Mouse (Mus musculus) liver, embryonic 14.5 days (tissue): ENCODE results near the gene Rbm18. TPM values are rescaled to one million over a fixed set of nuclear protein-coding genes. Genes with fewer than 3 reads are reported as not detected.

ENCODE experiments used
- ATAC-seq: fragments of 200-750 bp; cut with Nextera tagmentation; 2 replicates; pipeline ENCODE4 v1.8.0; 2017; ENCODE audit warnings: moderate number of reproducible peaks, mild to moderate bottlenecking, moderate library complexity; ENCODE audit not compliant: insufficient read depth
- DNase-seq, 3 experiments: peaks; one replicate each; pipeline ENCODE4 v3.0.0-alpha.2; 2012 to 2013; ENCODE audit warnings: low read depth in 3 of 3, low spot score in 3 of 3
- H3K27ac ChIP-seq: fragments of 300-500 bp; sonication (generic); 2 replicates; pipeline ENCODE4 v1.5.1; 2014; ENCODE audit warnings: moderate library complexity, mild to moderate bottlenecking, control low read depth, inconsistent platforms
- H3K27me3 ChIP-seq: fragments of 300-500 bp; sonication (generic); 2 replicates; pipeline ENCODE4 v1.6.1; 2014; ENCODE audit warnings: mild to moderate bottlenecking, low read length, moderate library complexity; ENCODE audit not compliant: control insufficient read depth, insufficient read depth
- H3K36me3 ChIP-seq: fragments of 300-500 bp; sonication (generic); replicated peaks from 2 replicates; pipeline ENCODE4 v1.6.1; 2014; ENCODE audit warnings: low read depth; ENCODE audit not compliant: control insufficient read depth, insufficient read depth
- H3K4me1 ChIP-seq, 2 experiments: fragments of 200-500 bp in 1 of 2; fragments of 300-500 bp in 1 of 2; sonication (generic) in 1 of 2; replicated peaks; 2 replicates each; pipeline ENCODE4 v1.6.1; 2012 to 2014; ENCODE audit warnings: antibody characterized with exemption in 1 of 2, inconsistent platforms in 1 of 2, low read length in 1 of 2; ENCODE audit not compliant: control insufficient read depth in 2 of 2, insufficient read depth in 2 of 2
- H3K4me2 ChIP-seq: fragments of 300-500 bp; sonication (generic); 2 replicates; pipeline ENCODE4 v1.6.1; 2014; ENCODE audit warnings: low read depth, mild to moderate bottlenecking, control low read depth, moderate library complexity
- H3K4me3 ChIP-seq, 2 experiments: fragments of 200-500 bp in 1 of 2; fragments of 300-500 bp in 1 of 2; sonication (generic) in 1 of 2; 2 replicates each; pipeline ENCODE4 v1.5.1; 2012 to 2014; ENCODE audit warnings: low read depth in 2 of 2, low read length in 2 of 2, mild to moderate bottlenecking in 2 of 2, control low read depth in 1 of 2, inconsistent platforms in 1 of 2, moderate library complexity in 1 of 2; ENCODE audit not compliant: insufficient read depth in 1 of 2
- H3K9ac ChIP-seq: fragments of 300-500 bp; sonication (generic); replicated peaks from 2 replicates; pipeline ENCODE4 v1.6.1; 2014; ENCODE audit warnings: mild to moderate bottlenecking, control low read depth, moderate library complexity
- H3K9me3 ChIP-seq: fragments of 300-500 bp; sonication (generic); 2 replicates; pipeline ENCODE4 v1.6.1; 2016; ENCODE audit warnings: low read length, mixed read lengths; ENCODE audit not compliant: control insufficient read depth
- CTCF ChIP-seq: IDR thresholded peaks from 2 replicates; pipeline ENCODE4 v1.5.1; 2016; ENCODE audit warnings: antibody characterized with exemption, low read depth, control low read depth
- EP300 ChIP-seq: IDR thresholded peaks from 2 replicates; pipeline ENCODE4 v1.6.1; 2016; ENCODE audit warnings: antibody characterized with exemption, low read depth
- WGBS: fragments of 180-500 bp; shearing (Covaris S2); extraction: QIAGEN DNeasy Blood & Tissue Kit; methylation state at CpG from one replicate; pipeline ENCODE4 v1.1.7; 2014; ENCODE audit not compliant: insufficient replicate concordance; 5-methylcytosine and 5-hydroxymethylcytosine counted together
- polyA plus RNA-seq, 2 experiments: library from polyadenylated mRNA; depleted of rRNA in 1 of 2; stranded (reverse) in 1 of 2; unstranded in 1 of 2; fragments of >200 nt; fragmentation: Nextera tagmentation in 1 of 2; extraction: Ambion mirVana in 1 of 2; gene quantifications; 2 replicates each; pipeline versions ENCODE4 v1.2.1 to v1.2.3; 2012 to 2014

Rbm18 gene
- polyA plus RNA-seq, 2 experiments = 10.2 to 22.8 TPM

DNA sequence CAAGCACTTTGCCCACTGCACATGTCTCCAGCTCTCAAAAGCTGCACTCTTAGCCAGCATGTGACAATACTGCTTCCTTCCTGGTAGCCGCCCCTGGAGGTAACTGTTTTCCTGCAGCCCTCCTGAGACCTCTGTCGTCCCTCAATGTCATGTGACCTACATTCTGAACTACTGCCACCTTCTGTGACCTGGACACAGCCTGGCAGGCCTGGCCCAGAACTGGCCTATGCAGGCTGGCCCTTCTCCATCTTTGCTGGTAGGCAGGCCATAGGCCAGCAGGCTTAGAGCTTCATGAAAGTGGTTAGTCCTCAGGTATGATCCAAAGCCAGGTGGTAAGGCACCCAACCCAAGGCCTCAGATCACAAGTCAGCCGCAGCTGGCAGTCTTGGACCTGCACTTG lies 62.8 kb downstream of the Rbm18 start:
- H3K4me3 ChIP-seq = no peak overlapping the region
- DNase-seq (no peak), ATAC-seq (no peak)
- no peaks in the 10 kb centered on the region for H3K9me3 ChIP-seq
- no peak overlapping the region for H3K9ac ChIP-seq
- no peaks in the 10 kb centered on the region for H3K4me1 ChIP-seq
- H3K27ac ChIP-seq = no peak overlapping the region
- no peaks in the 10 kb centered on the region for H3K27me3 ChIP-seq
- no peak for TF ChIP-seq CTCF
- no peak for TF ChIP-seq EP300
- H3K36me3 ChIP-seq = no peaks in the 10 kb centered on the region
- no peak overlapping the region for H3K4me2 ChIP-seq
- WGBS = 37% methylated on average over 3 of the region's 3 CpGs

DNA sequence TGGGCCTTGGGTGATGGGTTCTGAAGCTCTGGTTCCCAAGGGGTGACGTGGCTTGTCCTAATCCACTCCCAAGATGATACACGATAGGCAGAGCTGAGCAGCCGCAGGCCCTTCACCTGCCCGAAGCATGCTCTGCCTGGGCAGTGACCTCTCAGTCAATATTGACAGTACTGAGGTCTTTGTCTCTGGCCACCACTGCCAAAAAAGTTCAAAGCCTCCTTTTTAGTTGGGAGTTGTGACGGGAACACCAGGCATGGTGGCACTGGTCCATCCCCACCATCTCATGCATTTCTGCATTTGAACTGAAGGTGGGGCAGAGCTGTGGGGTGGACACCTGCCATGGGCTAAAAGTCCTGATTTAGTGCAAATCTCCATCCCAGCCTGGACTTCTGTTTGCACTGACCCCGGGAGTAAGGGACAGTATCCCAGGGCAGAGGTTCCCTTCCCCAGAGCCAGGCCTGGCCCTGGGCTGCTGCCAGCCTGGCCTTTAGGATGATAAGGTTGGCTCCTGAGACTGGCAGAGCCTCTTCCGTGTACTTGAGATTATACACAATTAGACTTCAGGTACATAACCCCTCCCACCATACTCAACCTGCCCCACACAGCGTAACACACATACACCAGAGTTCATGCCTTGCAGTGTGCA lies 64.8 kb downstream of the Rbm18 start:
- TF ChIP-seq CTCF (0 out of 2 replicates have a peak, but pooled peaks have one; percentile 21), EP300 (no peak)
- 58% methylated on average over 8 of the region's 8 CpGs for WGBS
- Histone ChIP-seq H3K27ac (no peak overlapping the region), H3K36me3 (no peaks in the 10 kb centered on the region), H3K4me1 (no peaks in the 10 kb centered on the region), H3K4me3 (no peak overlapping the region), H3K9ac (no peak overlapping the region), H3K4me2 (no peak overlapping the region), H3K27me3 (no peaks in the 10 kb centered on the region), H3K9me3 (no peaks in the 10 kb centered on the region)
- DNase-seq (no peak), ATAC-seq (peak; percentile 41)

DNA sequence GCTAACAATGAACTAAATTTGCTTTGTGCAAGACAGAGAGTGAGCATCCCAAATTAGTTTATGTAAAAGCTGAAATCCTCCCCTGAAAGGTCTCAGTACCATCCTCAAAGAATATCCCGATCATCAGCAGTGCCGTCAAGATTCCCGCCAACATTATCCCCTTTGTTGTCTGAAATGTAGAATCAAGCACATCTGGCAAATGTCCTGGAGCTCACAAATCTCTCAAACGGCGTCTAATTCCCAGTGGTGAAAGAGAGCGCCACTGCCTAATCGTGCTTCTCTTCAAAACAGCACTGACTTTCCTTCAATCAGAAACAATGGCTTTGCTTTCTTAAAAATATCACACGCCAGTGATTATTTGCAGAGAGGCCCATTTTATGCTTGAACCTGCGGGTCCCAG lies 69.4 kb downstream of the Rbm18 start:
- H3K4me2 ChIP-seq = no peak overlapping the region
- DNase-seq (no peak), ATAC-seq (no peak)
- H3K4me3 ChIP-seq = no peak overlapping the region
- no peaks in the 10 kb centered on the region for H3K36me3 ChIP-seq
- no peaks in the 10 kb centered on the region for H3K4me1 ChIP-seq
- no peak overlapping the region for H3K9ac ChIP-seq
- H3K27me3 ChIP-seq = no peaks in the 10 kb centered on the region
- whole genome bisulfite sequencing = 72% methylated on average over 9 of the region's 9 CpGs
- no peaks in the 10 kb centered on the region for H3K9me3 ChIP-seq
- TF ChIP-seq EP300 (no peak), CTCF (no peak)
- H3K27ac ChIP-seq = no peak overlapping the region

Other genes starting within 250 kb of the Rbm18 start
- 0.83 and 1.5 TPM in 2 replicates for gene Ttll11, start 156.9 kb downstream of the Rbm18 start, polyA plus RNA-seq (2012; rRNA removed)
- 0.42 and 0.72 TPM in 2 replicates for gene Ttll11, start 156.9 kb downstream of the Rbm18 start, polyA plus RNA-seq (2014; fragmentation: Nextera tagmentation; extraction: Ambion mirVana)
- 45.4 and 56.1 TPM in 2 replicates for gene Ndufa8, start 87.4 kb downstream of the Rbm18 start, polyA plus RNA-seq (2012; rRNA removed)
- gene Ndufa8, start 87.4 kb downstream of the Rbm18 start, polyA plus RNA-seq (2014; fragmentation: Nextera tagmentation; extraction: Ambion mirVana) = 127 and 128 TPM in 2 replicates
- gene Morn5, start 87.3 kb downstream of the Rbm18 start, polyA plus RNA-seq (2012; rRNA removed) = not detected in 2 replicates
- gene Morn5, start 87.3 kb downstream of the Rbm18 start, polyA plus RNA-seq (2014; fragmentation: Nextera tagmentation; extraction: Ambion mirVana) = not detected in 2 replicates
- 0.21 and 0.22 TPM in 2 replicates for gene Lhx6, start 31.4 kb downstream of the Rbm18 start, polyA plus RNA-seq (2012; rRNA removed)
- gene Lhx6, start 31.4 kb downstream of the Rbm18 start, polyA plus RNA-seq (2014; fragmentation: Nextera tagmentation; extraction: Ambion mirVana) = 0.19 and 0.22 TPM in 2 replicates
- 5.3 and 9.1 TPM in 2 replicates for gene Mrrf, start 384 bp downstream of the Rbm18 start, polyA plus RNA-seq (2012; rRNA removed)
- 17.8 and 25.8 TPM in 2 replicates for gene Mrrf, start 384 bp downstream of the Rbm18 start, polyA plus RNA-seq (2014; fragmentation: Nextera tagmentation; extraction: Ambion mirVana)
- gene Ptgs1, start 93.7 kb upstream of the Rbm18 start, polyA plus RNA-seq (2012; rRNA removed) = 8.6 and 9.9 TPM in 2 replicates
- 15.8 and 16.4 TPM in 2 replicates for gene Ptgs1, start 93.7 kb upstream of the Rbm18 start, polyA plus RNA-seq (2014; fragmentation: Nextera tagmentation; extraction: Ambion mirVana)
- gene Olfr338, start 236.7 kb upstream of the Rbm18 start, polyA plus RNA-seq (2012; rRNA removed) = not detected in 2 replicates
- not detected in 2 replicates for gene Olfr338, start 236.7 kb upstream of the Rbm18 start, polyA plus RNA-seq (2014; fragmentation: Nextera tagmentation; extraction: Ambion mirVana)